Mouse (Mus musculus): ENCODE data around the gene Alpk3. TPM values are rescaled to one million over a fixed set of nuclear protein-coding genes. Genes with fewer than 3 reads are reported as not detected.
A peak's percentile ranks its signal among the peaks of the same experiment; 100 is the strongest.

Gene Alpk3
- 0.19 and 0.48 TPM in 2 replicates for polyA plus RNA-seq (2016; fragmentation: Nextera tagmentation; extraction: Ambion mirVana)

DNA sequence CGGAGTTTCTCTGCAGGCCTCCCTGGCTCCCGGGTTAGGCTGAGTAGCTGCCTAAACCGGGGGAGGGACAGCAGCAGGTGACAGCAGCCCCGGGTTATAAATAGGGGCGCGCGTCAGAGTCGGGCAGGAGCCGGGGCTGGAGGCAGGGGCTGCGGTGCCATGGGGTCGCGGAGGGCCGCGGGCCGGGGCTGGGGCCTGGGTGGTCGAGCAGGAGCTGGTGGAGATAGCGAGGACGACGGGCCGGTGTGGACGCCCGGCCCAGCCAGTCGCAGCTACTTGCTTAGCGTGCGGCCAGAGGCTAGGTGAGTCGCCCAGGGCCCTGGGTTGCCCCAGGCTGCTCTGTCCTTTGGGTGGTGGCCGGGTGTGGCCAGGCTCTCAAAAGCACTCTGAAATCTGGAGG lies at the start of gene Alpk3:
Alpk3 (plus strand) TSS at position 130 of the 400 bp plus-strand sequence.
- Histone ChIP-seq H3K9me3 (replicated peaks) (no peaks in the 10 kb centered on the region), H3K27me3 (ENCODE audit: low read depth, poor library complexity, severe bottlenecking) (peaks cover 11% of the 10 kb centered on the region; the same call in 1 of the 2 replicates), H3K4me1 (peaks cover 28% of the 10 kb centered on the region), H3K27ac (peak within 1 kb of the TSS; percentile 42), H3K4me3 (peak within 1 kb of the TSS; percentile 27), H3K36me3 (no peaks in the 10 kb centered on the region)
- peak; percentile 40 for DNase-seq (ENCODE audit: low spot score)
- WGBS, result 12% methylated on average over 27 of the region's 27 CpGs

DNA sequence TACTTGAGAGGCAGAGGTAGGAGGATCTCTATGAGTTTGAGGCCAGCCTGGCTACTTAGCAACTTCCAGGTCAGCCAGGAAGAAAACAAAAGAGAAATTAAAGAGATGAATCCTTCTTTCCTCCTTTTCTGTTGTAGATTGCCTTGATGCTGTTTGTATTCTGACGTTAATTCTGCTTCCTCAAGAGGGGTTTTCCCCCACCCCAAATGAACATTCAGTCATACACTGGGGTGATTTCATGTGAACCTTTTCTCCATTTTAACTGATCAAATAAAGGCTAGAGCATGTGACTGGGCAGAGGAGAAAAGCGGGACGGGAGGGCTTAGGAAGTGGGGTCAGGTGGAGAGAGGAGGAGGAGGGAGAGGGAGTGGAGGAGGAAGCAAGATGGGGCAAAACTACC lies 49.1 kb upstream of the Alpk3 start:
- H3K27me3 ChIP-seq (ENCODE audit: low read depth, poor library complexity, severe bottlenecking), result no peaks in the 10 kb centered on the region
- 90% methylated on average over 3 of the region's 3 CpGs for WGBS
- no peaks in the 10 kb centered on the region for H3K9me3 ChIP-seq (replicated peaks)
- no peak overlapping the region for H3K27ac ChIP-seq
- DNase-seq (ENCODE audit: low spot score), result no peak
- H3K36me3 ChIP-seq, result peaks cover 43% of the 10 kb centered on the region
- no peak overlapping the region for H3K4me3 ChIP-seq
- H3K4me1 ChIP-seq, result no peaks in the 10 kb centered on the region

GRCm38 (mm10) chr7:81011576-81011975 lies 45.8 kb upstream of the Alpk3 start:
- H3K27ac ChIP-seq, result no peak overlapping the region
- H3K9me3 ChIP-seq (replicated peaks), result no peaks in the 10 kb centered on the region
- 95% methylated on average over 3 of the region's 3 CpGs for WGBS
- H3K27me3 ChIP-seq (ENCODE audit: low read depth, poor library complexity, severe bottlenecking), result no peaks in the 10 kb centered on the region
- no peak overlapping the region for H3K4me3 ChIP-seq
- H3K36me3 ChIP-seq, result peaks cover 62% of the 10 kb centered on the region
- no peaks in the 10 kb centered on the region for H3K4me1 ChIP-seq
- DNase-seq (ENCODE audit: low spot score), result no peak

DNA sequence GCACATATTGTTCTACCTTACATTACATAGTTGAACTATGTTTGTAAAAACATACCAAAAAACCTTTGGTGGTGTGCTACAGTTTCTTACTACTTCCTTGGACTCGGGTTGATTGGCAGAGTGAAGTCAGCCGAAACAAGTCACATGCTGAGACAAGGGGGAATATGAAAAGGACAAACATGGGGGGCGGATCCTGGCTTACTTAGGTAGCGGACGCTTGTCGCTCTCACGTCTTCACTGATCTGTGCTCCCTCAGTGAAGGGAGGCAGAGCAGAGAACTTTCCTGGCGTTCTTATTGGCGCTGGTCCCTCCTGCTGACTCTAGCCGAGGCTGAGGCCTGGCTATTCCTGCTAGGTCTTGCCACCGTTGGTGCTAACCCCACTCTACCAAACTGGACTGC lies 37.1 kb upstream of the Alpk3 start:
- no peaks in the 10 kb centered on the region for H3K27me3 ChIP-seq (ENCODE audit: low read depth, poor library complexity, severe bottlenecking)
- 82% methylated on average over 11 of the region's 11 CpGs for WGBS
- peaks cover 60% of the 10 kb centered on the region for H3K36me3 ChIP-seq
- no peak overlapping the region for H3K27ac ChIP-seq
- DNase-seq (ENCODE audit: low spot score), result no peak
- H3K4me3 ChIP-seq, result no peak overlapping the region
- no peaks in the 10 kb centered on the region for H3K4me1 ChIP-seq
- no peaks in the 10 kb centered on the region for H3K9me3 ChIP-seq (replicated peaks)

GRCm38 (mm10) chr7:81022731-81023130 lies 34.7 kb upstream of the Alpk3 start:
- H3K4me1 ChIP-seq, result no peaks in the 10 kb centered on the region
- no peaks in the 10 kb centered on the region for H3K9me3 ChIP-seq (replicated peaks)
- no peak overlapping the region for H3K27ac ChIP-seq
- DNase-seq (ENCODE audit: low spot score), result no peak
- H3K4me3 ChIP-seq, result no peak overlapping the region
- H3K36me3 ChIP-seq, result peaks cover 76% of the 10 kb centered on the region
- no peaks in the 10 kb centered on the region for H3K27me3 ChIP-seq (ENCODE audit: low read depth, poor library complexity, severe bottlenecking)

DNA sequence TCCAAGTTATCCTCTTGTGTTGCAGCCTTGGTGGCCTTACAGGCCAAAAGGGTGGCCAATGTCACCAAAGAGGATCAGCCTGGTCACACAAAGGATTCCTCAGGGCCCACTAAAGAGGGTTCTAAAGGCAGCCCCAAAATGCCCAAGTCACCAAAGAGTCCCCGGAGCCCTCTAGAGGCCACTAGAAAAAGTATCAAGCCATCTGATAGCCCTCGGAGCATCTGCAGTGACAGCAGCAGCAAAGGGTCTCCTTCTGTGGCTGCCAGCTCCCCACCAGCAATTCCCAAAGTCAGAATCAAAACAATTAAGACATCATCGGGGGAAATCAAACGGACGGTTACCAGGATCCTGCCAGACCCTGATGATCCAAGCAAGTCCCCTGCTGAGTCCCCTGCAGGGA lies 33.3 kb upstream of the Alpk3 start:
- no peak overlapping the region for H3K27ac ChIP-seq
- H3K4me3 ChIP-seq, result no peak overlapping the region
- peaks cover 84% of the 10 kb centered on the region for H3K36me3 ChIP-seq
- 80% methylated on average over 5 of the region's 5 CpGs for WGBS
- no peaks in the 10 kb centered on the region for H3K9me3 ChIP-seq (replicated peaks)
- no peaks in the 10 kb centered on the region for H3K4me1 ChIP-seq
- H3K27me3 ChIP-seq (ENCODE audit: low read depth, poor library complexity, severe bottlenecking), result no peaks in the 10 kb centered on the region
- DNase-seq (ENCODE audit: low spot score), result no peak

DNA sequence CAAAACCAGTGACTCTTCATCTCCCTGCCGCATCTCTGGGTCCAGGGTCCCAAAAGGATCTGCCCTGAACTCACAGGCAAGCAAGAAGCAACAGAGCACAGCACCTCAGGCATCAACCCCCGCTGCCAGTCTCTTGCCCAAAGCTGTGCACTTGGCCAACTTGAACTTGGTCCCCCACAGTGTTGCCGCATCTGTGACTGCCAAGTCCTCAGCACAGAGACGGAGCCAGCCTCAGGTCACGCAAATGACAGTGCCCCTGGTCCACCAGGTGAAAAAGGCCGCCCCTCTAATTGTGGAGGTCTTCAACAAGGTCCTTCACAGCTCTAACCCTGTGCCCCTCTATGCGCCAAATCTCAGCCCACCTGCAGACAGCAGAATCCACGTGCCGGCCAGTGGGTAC lies 32.7 kb upstream of the Alpk3 start:
- Histone ChIP-seq H3K4me1 (no peaks in the 10 kb centered on the region), H3K4me3 (no peak overlapping the region), H3K9me3 (replicated peaks) (no peaks in the 10 kb centered on the region), H3K36me3 (peaks cover 89% of the 10 kb centered on the region), H3K27ac (no peak overlapping the region), H3K27me3 (ENCODE audit: low read depth, poor library complexity, severe bottlenecking) (no peaks in the 10 kb centered on the region)
- DNase-seq (ENCODE audit: low spot score), result no peak
- WGBS, result 94% methylated on average over 9 of the region's 9 CpGs

DNA sequence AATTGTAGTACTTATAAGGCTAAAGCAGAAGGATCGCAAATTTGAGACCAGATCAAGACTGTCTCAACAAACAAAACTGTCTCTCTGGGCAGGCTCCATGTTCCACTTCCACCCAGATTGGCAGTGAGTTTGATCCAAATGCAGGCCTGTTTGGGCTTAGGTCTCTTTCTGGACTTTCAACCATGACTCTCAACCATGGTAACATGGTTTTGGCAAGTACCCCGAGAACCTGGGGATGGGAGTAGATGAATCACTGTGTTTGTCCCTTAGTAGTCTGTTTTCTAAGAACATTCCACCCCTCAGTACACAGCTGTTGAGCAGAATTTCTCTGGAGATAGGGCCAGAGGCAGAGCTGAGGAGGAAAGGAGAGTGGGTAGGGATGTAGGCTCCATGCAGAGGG lies 31.6 kb upstream of the Alpk3 start:
- no peak overlapping the region for H3K27ac ChIP-seq
- H3K4me3 ChIP-seq, result no peak overlapping the region

GRCm38 (mm10) chr7:81039711-81040110 lies 17.7 kb upstream of the Alpk3 start:
- H3K27me3 ChIP-seq (ENCODE audit: low read depth, poor library complexity, severe bottlenecking), result no peaks in the 10 kb centered on the region
- no peaks in the 10 kb centered on the region for H3K9me3 ChIP-seq (replicated peaks)
- no peak overlapping the region for H3K4me3 ChIP-seq
- no peak for DNase-seq (ENCODE audit: low spot score)
- no peaks in the 10 kb centered on the region; the same call in 1 of the 2 replicates for H3K4me1 ChIP-seq
- peaks cover 90% of the 10 kb centered on the region for H3K36me3 ChIP-seq
- no peak overlapping the region for H3K27ac ChIP-seq
- WGBS, result 97% methylated on average over 2 of the region's 2 CpGs

More for the DNA sequence above, 31.6 kb upstream of the Alpk3 start:
- peaks cover 91% of the 10 kb centered on the region for H3K36me3 ChIP-seq
- DNase-seq (ENCODE audit: low spot score), result no peak
- 93% methylated on average over 2 of the region's 2 CpGs for WGBS
- H3K4me1 ChIP-seq, result no peaks in the 10 kb centered on the region
- no peaks in the 10 kb centered on the region for H3K9me3 ChIP-seq (replicated peaks)
- no peaks in the 10 kb centered on the region for H3K27me3 ChIP-seq (ENCODE audit: low read depth, poor library complexity, severe bottlenecking)

DNA sequence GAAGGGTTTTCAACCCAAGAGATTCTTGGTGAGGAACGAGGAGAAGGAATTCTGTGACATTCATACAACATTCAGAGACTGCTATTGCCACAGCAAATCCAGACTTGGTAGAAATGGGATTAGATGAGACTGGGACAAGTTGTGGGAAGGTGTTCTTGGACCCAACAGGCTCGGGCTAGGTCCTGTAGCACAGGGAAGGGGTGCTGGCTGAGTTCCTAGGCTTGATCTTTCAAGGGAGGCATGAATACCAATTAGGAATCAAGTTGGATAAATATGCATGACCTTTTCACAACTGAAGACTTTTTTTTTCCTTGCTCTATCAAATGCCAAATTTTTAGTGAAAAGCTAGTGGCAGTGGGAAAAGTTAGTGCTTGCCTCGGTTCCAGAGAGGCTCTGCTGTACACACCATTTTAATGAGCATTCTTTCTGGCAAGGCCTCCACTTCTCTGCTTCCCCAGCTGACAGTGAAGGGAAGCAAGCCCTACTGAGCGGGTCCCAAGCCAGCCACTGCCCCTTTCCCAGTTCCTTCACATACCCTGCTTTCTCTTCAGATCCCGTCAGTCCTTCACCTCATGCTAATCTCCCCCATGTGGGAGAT lies 14.3 kb upstream of the Alpk3 start:
- Histone ChIP-seq H3K9me3 (replicated peaks) (no peaks in the 10 kb centered on the region), H3K36me3 (peaks cover 62% of the 10 kb centered on the region), H3K4me3 (no peak overlapping the region), H3K4me1 (no peaks in the 10 kb centered on the region; the same call in 1 of the 2 replicates), H3K27me3 (ENCODE audit: low read depth, poor library complexity, severe bottlenecking) (no peaks in the 10 kb centered on the region), H3K27ac (no peak overlapping the region)
- 83% methylated on average over 5 of the region's 5 CpGs for WGBS
- no peak for DNase-seq (ENCODE audit: low spot score)

GRCm38 (mm10) chr7:81047847-81048246 lies 9.6 kb upstream of the Alpk3 start:
- H3K9me3 ChIP-seq (replicated peaks), result no peaks in the 10 kb centered on the region
- no peak overlapping the region for H3K4me3 ChIP-seq
- H3K27me3 ChIP-seq (ENCODE audit: low read depth, poor library complexity, severe bottlenecking), result no peaks in the 10 kb centered on the region
- H3K4me1 ChIP-seq, result no peaks in the 10 kb centered on the region
- no peak overlapping the region for H3K27ac ChIP-seq
- H3K36me3 ChIP-seq, result peaks cover 15% of the 10 kb centered on the region
- 88% methylated on average over 3 of the region's 3 CpGs for WGBS
- no peak for DNase-seq (ENCODE audit: low spot score)

DNA sequence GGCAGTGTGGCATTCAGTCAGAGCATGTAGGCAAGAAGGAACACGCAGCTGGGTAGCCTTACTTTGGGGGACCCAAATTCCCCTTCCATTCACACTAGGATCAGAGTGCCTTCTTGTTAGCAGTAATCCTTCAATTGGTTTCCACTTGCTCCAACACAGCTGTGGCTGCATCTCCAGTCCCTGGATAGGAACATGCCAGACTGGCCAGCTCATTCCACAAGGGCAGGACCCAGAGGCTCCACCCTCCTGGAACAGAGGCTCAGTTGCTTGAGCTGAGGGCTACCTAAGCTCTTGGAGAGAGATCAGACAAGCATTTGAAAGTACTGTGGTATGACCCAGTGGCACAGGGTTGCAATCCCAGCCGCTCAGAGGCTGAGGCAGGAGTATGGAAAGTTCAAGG lies 8.9 kb upstream of the Alpk3 start:
- peaks cover 8% of the 10 kb centered on the region for H3K36me3 ChIP-seq
- no peak overlapping the region for H3K4me3 ChIP-seq
- H3K9me3 ChIP-seq (replicated peaks), result no peaks in the 10 kb centered on the region
- WGBS, result 92% methylated on average over 2 of the region's 2 CpGs
- no peaks in the 10 kb centered on the region for H3K27me3 ChIP-seq (ENCODE audit: low read depth, poor library complexity, severe bottlenecking)
- no peaks in the 10 kb centered on the region for H3K4me1 ChIP-seq
- no peak overlapping the region for H3K27ac ChIP-seq
- DNase-seq (ENCODE audit: low spot score), result no peak

- Histone ChIP-seq H3K4me3 (no peak overlapping the region), H3K4me1 (no peaks in the 10 kb centered on the region), H3K27ac (no peak overlapping the region), H3K36me3 (no peaks in the 10 kb centered on the region), H3K27me3 (ENCODE audit: low read depth, poor library complexity, severe bottlenecking) (no peaks in the 10 kb centered on the region), H3K9me3 (replicated peaks) (no peaks in the 10 kb centered on the region)
- DNase-seq (ENCODE audit: low spot score), result no peak
- 89% methylated on average over 5 of the region's 5 CpGs for WGBS
Measured at GRCm38 (mm10) chr7:81049966-81050365, 7.4 kb upstream of the Alpk3 start.
